7 mouse cellular contexts compared by ENCODE assay signal in the genomic region with DNA sequence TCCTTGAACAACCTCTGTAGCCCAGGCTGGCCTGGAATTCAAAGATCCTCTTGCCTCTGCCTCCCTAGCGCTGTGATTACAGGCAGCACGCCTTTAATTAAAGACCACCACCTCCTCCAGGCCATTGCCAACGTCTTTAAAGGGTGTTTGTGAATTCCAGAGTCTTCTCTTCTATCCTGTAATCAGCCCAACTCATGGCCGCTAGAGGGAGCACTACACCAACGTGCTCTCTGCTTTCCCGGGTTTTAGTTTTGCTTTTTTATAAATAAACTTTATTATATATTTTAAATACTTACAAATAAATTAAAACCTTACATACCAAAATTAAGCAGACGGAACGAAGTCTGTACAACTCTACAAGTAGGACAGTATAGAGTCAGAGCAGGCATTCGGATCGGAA. TPM values are rescaled to one million over a fixed set of nuclear protein-coding genes. Genes with fewer than 3 reads are reported as not detected.
A peak's percentile ranks its signal among the peaks of the same experiment; 100 is the strongest.
DNase-seq lines count a peak whose midpoint lies in the region; ATAC-seq and TF ChIP-seq lines count a peak whose summit lies in the region.

No protein-coding gene starts in this region.

- H3K9me3 ChIP-seq in erythroblast, embryonic 14.5 days (ENCODE audit: control insufficient read depth, low read length): no peaks in the 10 kb centered on the region
- H3K9me3 ChIP-seq in lung, embryonic 14.5 days (ENCODE audit: low read depth, low read length): no peaks in the 10 kb centered on the region

- intact Hi-C loops in heart, postnatal 36 days (cut with DNase I): loop anchor here (1.0 kb wide), 1 partner anchor 25 kb away; no protein-coding TSS in a partner anchor

- peak; percentile 76; the same call in 1 of the 2 replicates for TF ChIP-seq CTCF in brain, embryonic 14.5 days (IDR thresholded peaks at IDR 0.05; ENCODE audit: borderline replicate concordance, extremely low read depth, insufficient read depth, insufficient read length)
- TF ChIP-seq CTCF in lung, embryonic 14.5 days (IDR thresholded peaks at IDR 0.05; ENCODE audit: low read depth): peak; percentile 83

- TF ChIP-seq POLR2A in brain, embryonic 14.5 days (IDR thresholded peaks at IDR 0.05; ENCODE audit: borderline replicate concordance, extremely low read depth, insufficient read depth, insufficient read length, poor library complexity, severe bottlenecking): no peak

- H3K27ac ChIP-seq in lung, embryonic 14.5 days (ENCODE audit: low read depth): 0 out of 2 replicates have a peak overlapping the region, but pooled peaks have one; percentile 25

- peak overlapping the region; percentile 48 for H3K4me2 ChIP-seq in lung, embryonic 14.5 days

- peak overlapping the region; percentile 43 for H3K4me3 ChIP-seq in erythroblast, embryonic 14.5 days (replicated peaks)
- no peak overlapping the region; the same call in 1 of the 2 replicates for H3K4me3 ChIP-seq in lung, embryonic 14.5 days (ENCODE audit: low read depth, low read length)

- 16% methylated on average over 10 of the region's 10 CpGs for WGBS in lung, embryonic 14.5 days

- peak; percentile 77 for DNase-seq in MN1 (ENCODE audit: low spot score)
- DNase-seq in brain, embryonic 14.5 days (ENCODE audit: low read depth): peak; percentile 84
- DNase-seq in heart, postnatal 36 days: peak; percentile 82 to 83
- DNase-seq in layer of hippocampus, adult 11-12 months (ENCODE audit: low spot score): peak; percentile 85
- DNase-seq in lung, embryonic 14.5 days: peak; percentile 94
- peak; percentile 84 to 90 for DNase-seq in right cerebral cortex, adult 2 months (ENCODE audit: low spot score in 2 of 2)

- H3K4me1 ChIP-seq in erythroblast, embryonic 14.5 days (ENCODE audit: control insufficient read depth): peaks cover 80% of the 10 kb centered on the region
- peaks cover 18% of the 10 kb centered on the region for H3K4me1 ChIP-seq in lung, embryonic 14.5 days (ENCODE audit: insufficient read depth)

- 0 out of 2 replicates have a peak overlapping the region, but pooled peaks have one; percentile 16 for H3K9ac ChIP-seq in lung, embryonic 14.5 days

- ATAC-seq in lung, embryonic 14.5 days (ENCODE audit: insufficient read depth): no peak

- no peaks in the 10 kb centered on the region for H3K27me3 ChIP-seq in erythroblast, embryonic 14.5 days (ENCODE audit: control insufficient read depth)
- no peaks in the 10 kb centered on the region for H3K27me3 ChIP-seq in lung, embryonic 14.5 days (ENCODE audit: insufficient read depth, low read length)

- H3K36me3 ChIP-seq in erythroblast, embryonic 14.5 days (ENCODE audit: control insufficient read depth): no peaks in the 10 kb centered on the region; the same call in 1 of the 2 replicates
- H3K36me3 ChIP-seq in lung, embryonic 14.5 days (ENCODE audit: insufficient read depth): no peaks in the 10 kb centered on the region

RNA-seq across cellular contexts. Expression of gene Btbd2, which starts 2.3 kb away (rescaled TPM):
- polyA plus RNA-seq in brain, embryonic 14.5 days (2012; rRNA removed): 91.9 and 113 TPM in 2 replicates
- 2.6 and 3.2 TPM in 2 replicates for polyA plus RNA-seq in erythroblast, embryonic 14.5 days (2012)
- 10 to 100 TPM; 45.5 to 46.8 TPM for total RNA-seq in heart, postnatal 36 days (2021)
- polyA plus RNA-seq in lung, embryonic 14.5 days (2014; fragmentation: Nextera tagmentation; extraction: Ambion mirVana): 82.5 and 101 TPM in 2 replicates

RNA-seq across cellular contexts. Expression of gene Mknk2, which starts 18.7 kb away (rescaled TPM):
- polyA plus RNA-seq in brain, embryonic 14.5 days (2012; rRNA removed): 96.9 and 115 TPM in 2 replicates
- polyA plus RNA-seq in erythroblast, embryonic 14.5 days (2012): 49.1 and 53.2 TPM in 2 replicates
- total RNA-seq in heart, postnatal 36 days (2021): 100 to 1,000 TPM; 223 to 233 TPM
- 102 and 110 TPM in 2 replicates for polyA plus RNA-seq in lung, embryonic 14.5 days (2014; fragmentation: Nextera tagmentation; extraction: Ambion mirVana)

RNA-seq across cellular contexts. Expression of gene Csnk1g2, which starts 36.6 kb away (rescaled TPM):
- 213 and 237 TPM in 2 replicates for polyA plus RNA-seq in brain, embryonic 14.5 days (2012; rRNA removed)
- polyA plus RNA-seq in erythroblast, embryonic 14.5 days (2012): 33.9 and 36.6 TPM in 2 replicates
- 100 to 1,000 TPM; 111 to 119 TPM for total RNA-seq in heart, postnatal 36 days (2021)
- 105 and 124 TPM in 2 replicates for polyA plus RNA-seq in lung, embryonic 14.5 days (2014; fragmentation: Nextera tagmentation; extraction: Ambion mirVana)

RNA-seq across cellular contexts. Expression of gene Mob3a, which starts 42.6 kb away (rescaled TPM):
- polyA plus RNA-seq in brain, embryonic 14.5 days (2012; rRNA removed): 36.9 and 47.3 TPM in 2 replicates
- 1.8 and 2.1 TPM in 2 replicates for polyA plus RNA-seq in erythroblast, embryonic 14.5 days (2012)
- total RNA-seq in heart, postnatal 36 days (2021): 1 to 10 TPM; 5.3 to 6.7 TPM
- polyA plus RNA-seq in lung, embryonic 14.5 days (2014; fragmentation: Nextera tagmentation; extraction: Ambion mirVana): 35.1 and 40.3 TPM in 2 replicates

RNA-seq across cellular contexts. Expression of gene Izumo4, which starts 42.8 kb away (rescaled TPM):
- 47.6 and 70.2 TPM in 2 replicates for polyA plus RNA-seq in brain, embryonic 14.5 days (2012; rRNA removed)
- 1.2 and 3.9 TPM in 2 replicates for polyA plus RNA-seq in erythroblast, embryonic 14.5 days (2012)
- total RNA-seq in heart, postnatal 36 days (2021): 1 to 10 TPM; 2.5 to 2.9 TPM
- polyA plus RNA-seq in lung, embryonic 14.5 days (2014; fragmentation: Nextera tagmentation; extraction: Ambion mirVana): 6.7 and 7.3 TPM in 2 replicates

Comparison
In these comparisons a context has a peak if more than half of its experiments do, and no peak if none do; other contexts are left out.
1. RNA of gene Btbd2, which starts 2.3 kb away (polyA plus RNA-seq): 91.9 to 113 TPM in brain, embryonic 14.5 days and 82.5 to 101 TPM in lung, embryonic 14.5 days; 2.6 to 3.2 TPM in erythroblast, embryonic 14.5 days; every median in the first group is over 10 times any median in the second.
2. Peak in every context shown above with its lines, with median percentiles within 50 percentile points of each other: DNase-seq.